Mouse (Mus musculus): ENCODE measurements around the gene St5. TPM values are rescaled to one million over a fixed set of nuclear protein-coding genes. Genes with fewer than 3 reads are reported as not detected.

Gene St5
- total RNA-seq, 2 experiments from 2014 or later: 6.8 to 7.7 TPM

DNA sequence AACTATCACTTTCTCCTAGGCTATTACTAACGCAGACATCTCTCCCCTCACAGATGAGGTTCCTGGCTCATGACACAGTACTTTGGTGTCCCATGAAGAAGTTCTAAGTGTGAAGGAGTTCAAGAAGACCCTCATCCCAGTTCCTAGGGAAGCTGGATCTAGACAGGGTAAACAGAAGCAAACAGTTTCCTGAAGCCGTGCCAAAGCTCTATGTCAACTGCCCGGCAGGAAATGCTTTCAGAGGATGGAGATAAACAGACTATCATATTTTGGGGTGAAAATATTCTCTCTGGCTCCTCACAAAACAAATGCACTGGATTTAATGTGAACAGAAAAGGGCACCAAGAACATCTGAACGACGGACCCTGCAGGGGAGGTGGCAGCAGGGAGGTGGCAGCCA is 12.4 kb downstream of the St5 start:
- Histone ChIP-seq H3K4me3 (no peak overlapping the region), H3K27ac (no peak overlapping the region)
- intact Hi-C loops (cut with DNase I): no loop called here
- no peak for DNase-seq
- no peak for TF ChIP-seq CTCF (IDR thresholded peaks at IDR 0.05)

DNA sequence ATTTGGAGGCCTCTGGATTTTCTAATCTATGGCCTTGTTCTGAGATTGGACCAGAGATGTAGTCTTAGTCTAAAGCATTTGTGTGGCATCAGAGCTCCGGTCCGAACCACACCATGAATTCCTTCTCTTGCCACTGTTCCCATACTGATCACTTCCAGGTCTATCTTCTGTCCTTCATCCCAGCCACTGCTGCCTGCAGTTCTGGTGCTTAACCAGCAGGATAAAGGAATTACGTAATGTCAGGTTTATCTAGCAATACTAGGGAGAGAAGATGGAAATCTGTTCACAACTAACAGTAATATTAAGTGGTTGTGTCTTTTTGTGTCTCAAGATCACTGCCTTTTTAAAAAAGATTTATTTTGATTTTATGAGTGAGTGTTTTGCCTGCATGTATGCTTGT is 13.3 kb downstream of the St5 start:
- intact Hi-C loops (cut with DNase I): no loop called here
- no peak overlapping the region for H3K27ac ChIP-seq
- no peak overlapping the region for H3K4me3 ChIP-seq
- no peak for DNase-seq
- peak; percentile 29; the same call in 1 of the 2 replicates for TF ChIP-seq CTCF (IDR thresholded peaks at IDR 0.05)

DNA sequence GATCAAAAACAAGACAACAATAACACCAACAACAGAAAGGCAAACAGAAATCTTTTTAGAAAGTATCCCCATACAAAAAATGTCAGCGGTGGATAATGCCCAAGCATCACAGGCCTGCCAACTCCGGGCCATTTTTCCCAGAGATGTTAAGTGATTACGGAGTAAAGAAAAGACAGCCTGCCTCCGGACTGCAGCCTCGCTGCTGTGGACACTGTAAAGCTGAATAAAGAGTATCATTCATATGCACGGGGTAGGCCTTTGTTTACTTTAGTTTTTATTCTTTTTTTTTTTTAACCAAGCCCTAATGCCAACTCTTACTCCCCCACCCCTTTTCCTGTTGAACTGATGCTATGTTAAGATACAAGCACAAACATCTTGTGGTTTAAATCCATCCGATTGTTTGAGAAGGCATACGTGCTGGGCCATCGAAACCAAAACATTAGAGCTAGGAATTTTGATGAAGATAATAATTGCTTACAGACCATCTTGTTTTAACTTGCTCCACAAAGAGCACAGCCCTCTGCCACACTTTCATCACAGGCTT is 16.7 kb downstream of the St5 start:
- H3K27ac ChIP-seq: no peak overlapping the region
- intact Hi-C loops (cut with DNase I): no loop called here
- TF ChIP-seq CTCF (IDR thresholded peaks at IDR 0.05): no peak
- H3K4me3 ChIP-seq: no peak overlapping the region
- DNase-seq: no peak

DNA sequence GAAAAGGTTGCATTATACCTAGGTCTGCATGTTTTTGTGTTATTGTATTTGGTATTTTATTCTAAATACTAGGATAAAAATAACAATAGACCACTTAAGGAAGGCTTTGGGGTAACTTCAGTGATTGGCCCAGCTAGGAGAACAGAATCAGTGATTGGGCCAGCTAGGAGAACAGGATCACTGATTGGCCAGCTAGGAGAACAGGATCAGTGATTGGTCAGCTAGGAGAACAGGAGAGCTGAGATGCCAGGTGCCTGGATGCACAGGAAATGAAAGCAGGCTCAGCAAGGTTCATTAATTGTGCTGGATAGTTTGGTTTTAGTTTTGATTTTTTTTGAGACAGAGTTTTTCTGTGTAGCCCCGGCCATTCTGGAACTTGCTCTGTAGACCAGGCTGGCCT is 22.5 kb downstream of the St5 start:
- no peak overlapping the region for H3K27ac ChIP-seq
- TF ChIP-seq CTCF (IDR thresholded peaks at IDR 0.05): no peak
- DNase-seq: no peak
- intact Hi-C loops (cut with DNase I): no loop called here
- no peak overlapping the region for H3K4me3 ChIP-seq

DNA sequence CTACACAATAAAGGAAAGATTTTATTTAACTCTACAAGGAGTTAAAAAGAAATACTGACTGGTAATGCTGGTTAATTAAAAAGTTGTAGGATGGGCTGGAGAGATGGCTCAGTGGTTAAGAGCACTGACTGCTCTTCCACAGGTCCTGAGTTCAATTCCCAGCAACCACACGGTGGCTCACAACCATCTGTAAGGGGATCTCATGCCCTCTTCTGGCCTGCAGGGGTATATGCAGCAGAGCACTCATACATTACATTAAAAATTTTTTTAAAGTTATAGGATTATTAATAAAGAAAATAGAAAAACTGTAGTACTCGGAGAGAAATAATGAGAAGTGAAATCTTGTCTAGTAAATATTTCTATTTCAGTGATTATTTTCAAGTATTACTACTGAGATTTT is 23.1 kb downstream of the St5 start:
- DNase-seq: no peak
- Histone ChIP-seq H3K27ac (no peak overlapping the region), H3K4me3 (no peak overlapping the region)
- TF ChIP-seq CTCF (IDR thresholded peaks at IDR 0.05): peak; percentile 7; the same call in 1 of the 2 replicates
- intact Hi-C loops (cut with DNase I): no loop called here

DNA sequence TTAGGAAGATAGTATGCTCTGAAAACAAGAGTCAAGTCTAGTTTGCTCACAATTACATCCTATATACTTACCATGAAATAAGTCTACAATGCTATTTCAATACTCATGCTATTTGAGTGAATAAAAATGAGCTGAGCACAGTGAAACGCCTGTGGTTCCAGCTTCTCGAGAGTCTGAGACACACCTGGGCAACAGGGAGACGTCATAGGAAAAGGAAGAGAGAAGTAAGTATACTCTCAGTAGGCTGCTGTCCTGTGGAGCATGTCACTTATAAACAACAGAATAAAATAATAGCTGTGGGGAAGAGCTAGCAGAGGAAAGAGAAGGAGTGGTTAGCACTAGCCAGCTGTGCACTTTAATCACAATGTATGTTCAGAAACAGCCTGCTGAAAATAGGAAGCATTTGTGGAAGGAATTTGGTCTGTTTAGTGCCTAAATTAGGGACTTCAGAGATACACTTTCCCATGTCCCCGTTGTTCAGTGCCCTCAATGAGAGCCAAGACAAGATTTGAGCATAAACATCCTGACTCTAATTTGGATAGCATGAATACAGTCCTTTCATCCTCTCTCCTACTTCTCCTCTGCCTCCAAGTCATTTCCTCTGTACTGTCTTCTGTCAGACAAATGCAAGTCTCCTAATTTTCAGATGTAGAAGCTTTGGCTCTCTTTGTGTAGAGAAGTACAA is 28.3 kb downstream of the St5 start:
- intact Hi-C loops (cut with DNase I): no loop called here
- H3K4me3 ChIP-seq: no peak overlapping the region
- no peak for TF ChIP-seq CTCF (IDR thresholded peaks at IDR 0.05)
- no peak overlapping the region for H3K27ac ChIP-seq
- no peak for DNase-seq

DNA sequence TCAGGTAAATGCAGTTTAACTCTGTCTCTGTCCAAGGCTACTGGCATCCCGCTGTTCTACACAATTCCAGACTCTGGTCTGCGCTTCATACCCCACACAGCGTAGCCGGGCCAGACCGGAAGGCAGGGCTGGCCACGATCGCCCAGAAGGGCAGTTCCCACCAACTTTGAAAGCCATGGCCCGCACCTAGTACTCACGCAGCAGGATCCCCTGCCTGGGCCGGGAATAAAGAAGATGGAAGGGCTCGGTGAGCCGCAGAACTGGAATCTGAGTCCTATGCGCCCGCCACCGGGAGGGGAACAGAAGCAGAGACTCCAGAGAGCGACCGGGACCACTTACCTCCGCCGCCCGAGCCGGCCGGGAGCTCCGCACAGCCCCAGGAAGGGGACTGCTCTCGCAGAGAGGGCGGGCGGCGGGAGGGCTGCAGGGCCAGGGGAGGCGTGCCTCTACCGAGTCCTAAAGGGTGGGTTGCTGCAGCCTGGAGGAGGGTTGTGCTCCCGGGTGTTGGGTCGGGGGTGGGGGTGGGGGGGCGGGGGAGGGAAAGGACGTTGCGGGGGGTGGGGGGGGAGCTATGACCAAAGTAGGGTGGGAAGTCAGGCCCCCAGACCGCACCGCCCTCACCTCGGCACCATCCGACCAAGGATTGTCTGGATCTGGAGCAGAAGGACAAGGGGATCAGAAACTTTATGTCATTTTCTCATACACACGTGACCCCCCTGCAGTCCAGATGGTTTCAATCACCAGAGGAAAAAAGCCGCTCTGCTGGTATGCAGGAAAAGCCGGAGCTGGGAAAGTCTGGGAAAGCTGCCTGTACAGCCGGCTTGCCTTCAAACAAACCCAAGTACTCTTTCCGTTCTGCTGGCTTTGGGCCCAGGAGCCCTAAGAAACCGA is 31.6 kb downstream of the St5 start:
- Histone ChIP-seq H3K27ac (peak overlapping the region; percentile 89), H3K4me3 (peak overlapping the region; percentile 93)
- TF ChIP-seq CTCF (IDR thresholded peaks at IDR 0.05): no peak
- peak; percentile 81 for DNase-seq
- intact Hi-C loops (cut with DNase I): no loop called here

DNA sequence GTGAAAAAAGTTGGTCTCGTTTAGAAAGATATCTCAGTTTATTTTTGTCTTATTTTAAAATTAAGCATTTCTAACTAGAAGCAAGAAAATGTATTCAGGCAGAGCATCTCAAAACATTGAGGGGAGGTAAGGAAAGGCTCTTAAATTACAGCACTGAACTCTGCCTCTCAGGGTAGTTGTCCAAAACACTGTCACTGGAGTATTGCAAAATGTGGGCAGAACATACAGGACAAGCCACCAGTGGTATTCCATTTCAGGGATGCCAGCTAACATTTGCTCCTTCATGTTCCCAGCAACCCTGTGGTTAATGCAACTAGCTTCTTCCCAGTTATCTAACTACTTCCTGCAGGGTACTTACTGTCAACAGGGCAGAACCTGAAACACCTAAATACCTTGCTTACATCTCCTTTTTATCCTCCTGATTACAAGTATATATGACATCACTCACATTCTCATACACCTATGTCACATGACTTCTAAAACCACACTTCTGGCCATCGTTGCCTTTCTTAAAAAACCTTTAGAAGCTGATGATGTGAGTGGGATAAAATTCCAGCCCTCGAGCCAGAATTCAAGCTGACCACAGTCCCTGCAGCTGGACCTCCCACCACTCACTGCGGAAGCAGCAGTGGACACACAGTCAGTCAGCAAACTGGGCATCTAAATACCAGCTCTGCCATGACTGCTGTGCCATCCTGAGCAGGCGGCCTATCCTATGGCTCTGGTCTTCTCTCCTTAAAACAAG is 33.8 kb downstream of the St5 start:
- Histone ChIP-seq H3K4me3 (peak overlapping the region; percentile 35), H3K27ac (peak overlapping the region; percentile 49)
- no peak for DNase-seq
- intact Hi-C loops (cut with DNase I): no loop called here
- TF ChIP-seq CTCF (IDR thresholded peaks at IDR 0.05): no peak

DNA sequence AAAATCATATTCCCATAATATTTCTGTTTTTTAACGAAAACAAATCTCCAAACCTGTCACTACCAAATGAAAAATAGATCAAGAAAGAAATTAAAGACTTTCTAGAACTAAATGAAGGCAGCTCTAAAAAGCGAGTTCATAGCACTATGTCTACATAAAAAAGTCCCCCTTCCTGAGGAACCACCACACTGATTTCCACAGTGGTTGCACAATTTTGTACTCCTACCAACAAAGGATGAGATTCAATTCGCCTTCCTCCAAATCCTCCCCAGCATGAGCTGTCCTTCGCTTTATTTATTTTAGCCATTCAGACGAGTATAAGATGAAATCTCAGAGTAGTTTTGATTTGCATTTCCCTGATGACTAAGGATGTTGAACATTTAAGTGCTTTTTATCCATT is 36.7 kb downstream of the St5 start:
- TF ChIP-seq CTCF (IDR thresholded peaks at IDR 0.05): no peak
- H3K4me3 ChIP-seq: no peak overlapping the region
- intact Hi-C loops (cut with DNase I): no loop called here
- DNase-seq: no peak
- no peak overlapping the region for H3K27ac ChIP-seq

DNA sequence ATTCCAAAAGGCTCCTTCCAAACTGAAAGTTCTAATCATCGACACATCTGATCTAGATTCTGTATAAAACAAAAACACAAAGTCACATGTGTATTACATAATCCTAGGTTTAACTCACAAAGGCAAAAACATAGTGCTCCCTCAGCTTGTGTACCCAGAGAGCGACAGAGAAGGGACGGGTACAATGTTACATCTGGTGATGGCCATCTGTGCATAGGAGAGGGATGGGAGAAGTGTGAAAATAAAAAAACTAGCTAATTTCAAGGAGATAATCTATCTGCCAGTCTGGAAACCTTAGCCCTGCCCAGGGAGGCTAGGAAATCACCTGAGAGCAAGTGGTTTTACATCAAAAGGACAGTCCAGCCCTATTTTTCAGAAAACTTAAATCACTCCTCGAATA is 40.8 kb downstream of the St5 start:
- TF ChIP-seq CTCF (IDR thresholded peaks at IDR 0.05): no peak
- no peak for DNase-seq
- intact Hi-C loops (cut with DNase I): no loop called here
- peak overlapping the region; percentile 28; the same call in 1 of the 2 replicates for H3K27ac ChIP-seq
- no peak overlapping the region for H3K4me3 ChIP-seq

DNA sequence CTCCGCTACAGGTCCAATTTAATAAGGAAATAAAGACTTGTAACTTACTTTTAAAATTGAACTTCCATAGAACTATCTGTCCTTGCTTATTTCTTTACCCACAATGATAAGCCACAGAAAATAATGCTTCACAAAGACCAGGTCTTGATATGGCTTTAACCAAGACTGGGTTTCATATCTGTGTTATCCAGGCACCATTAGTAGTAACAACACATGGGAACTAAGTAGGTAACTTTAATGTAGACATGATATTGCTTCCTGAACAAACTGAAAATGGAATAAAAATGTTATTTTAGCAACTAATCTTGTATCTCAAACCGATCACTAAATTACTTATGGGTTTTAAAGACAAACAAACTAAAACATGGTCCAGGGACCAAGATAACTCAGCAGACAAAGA is 44.1 kb downstream of the St5 start:
- intact Hi-C loops (cut with DNase I): no loop called here
- TF ChIP-seq CTCF (IDR thresholded peaks at IDR 0.05): no peak
- Histone ChIP-seq H3K4me3 (no peak overlapping the region), H3K27ac (no peak overlapping the region)
- no peak for DNase-seq

DNA sequence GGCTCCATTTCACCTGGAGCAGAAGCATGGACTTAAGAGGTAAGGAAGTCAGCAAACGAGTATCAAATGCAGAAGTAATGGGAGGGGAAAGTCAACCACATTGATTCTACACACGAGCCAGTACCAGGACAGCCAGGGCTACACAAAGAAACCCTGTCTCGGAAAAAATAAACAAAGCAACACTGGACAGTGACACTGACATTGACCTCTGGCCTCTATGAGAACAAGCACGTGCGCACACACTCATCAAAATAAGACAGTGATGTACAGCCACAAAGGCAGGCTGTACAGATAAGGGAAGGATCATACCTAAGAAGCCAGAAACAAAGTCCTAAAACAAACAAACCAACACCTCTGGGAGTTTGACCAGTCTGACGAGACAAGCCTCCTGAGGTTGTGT is 45.5 kb downstream of the St5 start:
- Histone ChIP-seq H3K27ac (no peak overlapping the region), H3K4me3 (no peak overlapping the region)
- intact Hi-C loops (cut with DNase I): no loop called here
- no peak for TF ChIP-seq CTCF (IDR thresholded peaks at IDR 0.05)
- no peak for DNase-seq

DNA sequence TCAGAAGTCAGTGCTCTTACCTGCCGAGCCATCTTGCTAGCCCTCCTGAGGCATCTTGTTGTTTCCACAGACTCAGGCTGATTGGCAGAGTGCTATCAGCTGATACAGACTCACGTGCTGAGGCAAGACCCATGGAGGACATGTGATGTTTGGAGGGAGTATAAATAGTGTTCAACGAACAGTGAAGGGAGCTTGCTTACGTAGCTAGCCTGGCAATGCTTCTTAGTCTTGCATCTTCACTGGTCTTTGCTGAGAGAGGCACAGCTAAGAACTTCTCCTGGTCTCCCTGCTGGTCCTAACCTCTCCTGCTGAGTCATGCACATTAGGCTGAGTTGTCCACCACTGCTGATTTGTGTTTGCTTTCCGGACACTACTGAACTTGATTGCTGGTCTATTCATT is 48.5 kb downstream of the St5 start:
- TF ChIP-seq CTCF (IDR thresholded peaks at IDR 0.05): no peak
- no peak overlapping the region for H3K4me3 ChIP-seq
- intact Hi-C loops (cut with DNase I): no loop called here
- no peak for DNase-seq
- no peak overlapping the region for H3K27ac ChIP-seq

Data from gastrocnemius, adult 2 months (tissue).